Mouse (Mus musculus) erythroblast, adult 5-6 weeks (primary cell): ENCODE data around the gene Rab23. TPM values are rescaled to one million over a fixed set of nuclear protein-coding genes. Genes with fewer than 3 reads are reported as not detected.

Source experiments
- ATAC-seq: replicated peaks from 2 replicates; pipeline ENCODE4 v1.8.0; 2016; ENCODE audit warnings: moderate number of reproducible peaks, mild to moderate bottlenecking, moderate TSS enrichment, inconsistent platforms; ENCODE audit not compliant: poor library complexity, low FRiP score, severe bottlenecking
- total RNA-seq, 2 experiments: library from RNA; stranded (forward) in 1 of 2; stranded (reverse) in 1 of 2; fragments of 150-400 nt in 1 of 2; fragments of 200-764, 138-1000 nt in 1 of 2; gene quantifications; 2 replicates each; pipeline versions ENCODE4 v1.2.3 to v1.2.4; 2015 to 2017; ENCODE audit warnings: low replicate concordance in 2 of 2

Rab23 gene
- total RNA-seq (2015; ENCODE audit: low replicate concordance) (0.63 and 1.2 TPM in 2 replicates), total RNA-seq (2017; ENCODE audit: low replicate concordance) (5.5 TPM in 1 of 2 replicates, not detected in the other)

GRCm38 (mm10) chr1:33719733-33720225 lies at the start of gene Rab23:
Gene Rab23 (plus strand): TSS chr1:33719887.
- peak; percentile 95 for ATAC-seq

- ATAC-seq = peak; percentile 73
Observed at GRCm38 (mm10) chr1:33670164-33670616, 49.5 kb upstream of the Rab23 start.

GRCm38 (mm10) chr1:33671441-33671840 lies 48.2 kb upstream of the Rab23 start:
- ATAC-seq = no peak

- peak; percentile 64 for ATAC-seq
Observed at GRCm38 (mm10) chr1:33672083-33672482, 47.6 kb upstream of the Rab23 start.

- ATAC-seq = no peak
Observed at GRCm38 (mm10) chr1:33672514-33672913, 47.2 kb upstream of the Rab23 start.

- no peak for ATAC-seq
Observed at GRCm38 (mm10) chr1:33673158-33673960, 46.3 kb upstream of the Rab23 start.

GRCm38 (mm10) chr1:33680435-33680834 lies 39.3 kb upstream of the Rab23 start:
- no peak for ATAC-seq

- no peak for ATAC-seq
Observed at GRCm38 (mm10) chr1:33680890-33681289, 38.8 kb upstream of the Rab23 start.

- peak; percentile 81 for ATAC-seq
Observed at GRCm38 (mm10) chr1:33684459-33684858, 35.2 kb upstream of the Rab23 start.

- ATAC-seq = no peak
Observed at GRCm38 (mm10) chr1:33688810-33689209, 30.9 kb upstream of the Rab23 start.

GRCm38 (mm10) chr1:33689446-33690086 lies 30.1 kb upstream of the Rab23 start:
- no peak for ATAC-seq

- ATAC-seq = no peak
Observed at GRCm38 (mm10) chr1:33690087-33690448, 29.6 kb upstream of the Rab23 start.

- no peak for ATAC-seq
Observed at GRCm38 (mm10) chr1:33693893-33694292, 25.8 kb upstream of the Rab23 start.

GRCm38 (mm10) chr1:33696016-33696415 lies 23.7 kb upstream of the Rab23 start:
- no peak for ATAC-seq

GRCm38 (mm10) chr1:33701244-33701643 lies 18.4 kb upstream of the Rab23 start:
- no peak for ATAC-seq

GRCm38 (mm10) chr1:33709615-33710014 lies 10.1 kb upstream of the Rab23 start:
- no peak for ATAC-seq

GRCm38 (mm10) chr1:33712026-33712425 lies 7.7 kb upstream of the Rab23 start:
- ATAC-seq = no peak

- ATAC-seq = no peak
Observed at GRCm38 (mm10) chr1:33714796-33715195, 4.9 kb upstream of the Rab23 start.

- no peak for ATAC-seq
Observed at GRCm38 (mm10) chr1:33717636-33718035, 2.1 kb upstream of the Rab23 start.

- ATAC-seq = no peak
Observed at GRCm38 (mm10) chr1:33720231-33720630, 544 bp downstream of the Rab23 start.

- no peak for ATAC-seq
Observed at GRCm38 (mm10) chr1:33721020-33721419, 1.3 kb downstream of the Rab23 start.
